Mouse (Mus musculus) stomach, embryonic 16.5 days (tissue): ENCODE results near the gene Fat2. TPM values are rescaled to one million over a fixed set of nuclear protein-coding genes. Genes with fewer than 3 reads are reported as not detected.

Experiments used
- polyA plus RNA-seq: library from polyadenylated mRNA; unstranded; fragments of >200 nt; fragmentation: Nextera tagmentation; extraction: Ambion mirVana; gene quantifications from 2 replicates; pipeline ENCODE4 v1.2.1, GENCODE M21; 2015

The Fat2 gene
- polyA plus RNA-seq, 1 experiment from 2014 or later, result 1.2 TPM

Other genes starting within 250 kb of the Fat2 start
- gene Gm2a, start 238.4 kb downstream of the Fat2 start, polyA plus RNA-seq, result 26.5 and 28.8 TPM in 2 replicates
- not detected in 2 replicates for gene Slc36a3, start 184.9 kb downstream of the Fat2 start, polyA plus RNA-seq
- gene Slc36a2, start 151.5 kb downstream of the Fat2 start, polyA plus RNA-seq, result 1.3 and 2.0 TPM in 2 replicates
- 1.9 and 2.3 TPM in 2 replicates for gene Slc36a1, start 132.2 kb downstream of the Fat2 start, polyA plus RNA-seq
- gene Sparc, start 86.6 kb upstream of the Fat2 start, polyA plus RNA-seq, result 2,158 and 2,387 TPM in 2 replicates
- 421 and 424 TPM in 2 replicates for gene Atox1, start 124.7 kb upstream of the Fat2 start, polyA plus RNA-seq
- gene G3bp1, start 133.1 kb upstream of the Fat2 start, polyA plus RNA-seq, result 130 and 142 TPM in 2 replicates